Mouse (Mus musculus): ENCODE results near the gene Oca2. TPM values are rescaled to one million over a fixed set of nuclear protein-coding genes. Genes with fewer than 3 reads are reported as not detected.

Oca2 gene
- not detected for polyA plus RNA-seq (2021)

- ChIA-PET POLR2A (no interaction called here), CTCF (no interaction called here)
- in situ Hi-C loops (cut with MboI; ENCODE audit: low pct_unique_long_range_greater_than_20kb), result no loop called here
- TF ChIP-seq CTCF (IDR thresholded peaks at IDR 0.05), result no peak
- H3K27me3 ChIP-seq, result no peaks in the 10 kb centered on the region
- no peak for DNase-seq (ENCODE audit: low read depth, low spot score)
- no peak for ATAC-seq
Measured at GRCm38 (mm10) chr7:56239543-56239942, at the start of gene Oca2. Gene Oca2, plus strand, starts transcription at chr7:56239760.

- no peak for DNase-seq (ENCODE audit: low read depth, low spot score)
- TF ChIP-seq CTCF (IDR thresholded peaks at IDR 0.05), result no peak
- no peaks in the 10 kb centered on the region for H3K27me3 ChIP-seq
- POLR2A ChIA-PET, result no interaction called here
- CTCF ChIA-PET, result no interaction called here
- in situ Hi-C loops (cut with MboI; ENCODE audit: low pct_unique_long_range_greater_than_20kb), result no loop called here
- ATAC-seq, result no peak
Measured at GRCm38 (mm10) chr7:56191041-56191440, 48.5 kb upstream of the Oca2 start.

DNA sequence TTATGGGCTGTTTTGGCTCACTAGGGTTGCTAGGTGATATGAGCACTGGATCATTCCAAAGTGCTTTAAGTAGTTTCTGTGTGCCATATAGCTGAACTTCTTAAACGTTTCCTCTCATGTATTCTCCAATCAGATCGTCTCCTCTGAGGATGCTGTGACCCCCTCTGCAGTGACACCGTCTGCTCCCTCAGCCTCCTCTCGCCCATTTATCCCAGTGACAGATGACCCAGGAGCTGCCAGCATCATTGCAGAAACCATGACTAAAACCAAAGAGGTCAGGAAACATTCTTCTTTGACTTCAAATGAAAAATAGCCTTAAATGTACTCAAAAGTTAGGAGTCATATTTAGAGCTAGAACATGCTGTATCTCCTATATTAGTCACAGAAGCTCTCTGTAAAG lies 47.9 kb upstream of the Oca2 start:
- DNase-seq (ENCODE audit: low read depth, low spot score), result no peak
- no peak for ATAC-seq
- TF ChIP-seq CTCF (IDR thresholded peaks at IDR 0.05), result no peak
- POLR2A ChIA-PET, result no interaction called here
- in situ Hi-C loops (cut with MboI; ENCODE audit: low pct_unique_long_range_greater_than_20kb), result no loop called here
- CTCF ChIA-PET, result no interaction called here
- H3K27me3 ChIP-seq, result no peaks in the 10 kb centered on the region

DNA sequence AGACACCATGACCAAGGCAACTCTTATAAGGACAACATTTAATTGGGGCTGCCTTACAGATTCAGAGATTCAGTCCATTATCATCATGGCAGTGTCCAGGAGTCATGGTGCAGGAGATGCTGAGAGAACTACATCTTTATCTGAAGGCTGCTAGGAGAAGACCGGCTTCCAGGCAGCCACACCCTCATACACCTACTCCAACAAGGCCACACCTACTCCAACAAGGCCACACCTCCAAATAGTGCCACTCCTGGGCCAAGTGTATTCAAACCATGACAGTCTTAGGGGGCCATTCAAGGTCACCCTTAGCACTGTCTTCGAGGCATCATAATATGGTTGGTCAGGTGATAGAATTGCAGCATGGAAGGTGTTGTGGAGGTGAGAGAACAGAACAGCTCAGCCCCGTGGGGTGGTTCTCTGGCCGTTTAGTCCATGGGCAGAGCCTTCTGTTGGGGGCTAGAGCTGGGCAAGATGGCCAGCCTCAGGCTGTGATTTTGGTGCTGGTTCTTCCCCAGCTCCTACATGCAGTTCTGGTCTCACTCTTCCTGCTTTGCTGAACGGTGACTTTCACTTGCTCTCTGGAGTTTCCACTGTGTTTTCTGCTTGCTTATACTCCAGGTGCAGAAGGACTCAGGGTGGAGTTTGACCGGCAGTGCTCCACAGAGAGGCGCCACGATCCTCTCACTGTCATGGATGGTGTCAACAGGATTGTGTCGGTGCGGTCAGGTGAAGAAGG lies 37.9 kb upstream of the Oca2 start:
- ChIA-PET POLR2A (no interaction called here), CTCF (no interaction called here)
- DNase-seq (ENCODE audit: low read depth, low spot score) (no peak), ATAC-seq (no peak)
- no peaks in the 10 kb centered on the region for H3K27me3 ChIP-seq
- in situ Hi-C loops (cut with MboI; ENCODE audit: low pct_unique_long_range_greater_than_20kb), result no loop called here
- no peak for TF ChIP-seq CTCF (IDR thresholded peaks at IDR 0.05)

GRCm38 (mm10) chr7:56202843-56203242 lies 36.7 kb upstream of the Oca2 start:
- no peak for TF ChIP-seq CTCF (IDR thresholded peaks at IDR 0.05)
- in situ Hi-C loops (cut with MboI; ENCODE audit: low pct_unique_long_range_greater_than_20kb), result no loop called here
- ChIA-PET CTCF (interaction anchor here (1.0 to 1.5 kb wide), 3 partner anchors 20 to 90 kb away, joined by 3 to 5 read pairs (median 3); no protein-coding TSS in a partner anchor), POLR2A (no interaction called here)
- DNase-seq (ENCODE audit: low read depth, low spot score) (no peak), ATAC-seq (no peak)
- H3K27me3 ChIP-seq, result no peaks in the 10 kb centered on the region

DNA sequence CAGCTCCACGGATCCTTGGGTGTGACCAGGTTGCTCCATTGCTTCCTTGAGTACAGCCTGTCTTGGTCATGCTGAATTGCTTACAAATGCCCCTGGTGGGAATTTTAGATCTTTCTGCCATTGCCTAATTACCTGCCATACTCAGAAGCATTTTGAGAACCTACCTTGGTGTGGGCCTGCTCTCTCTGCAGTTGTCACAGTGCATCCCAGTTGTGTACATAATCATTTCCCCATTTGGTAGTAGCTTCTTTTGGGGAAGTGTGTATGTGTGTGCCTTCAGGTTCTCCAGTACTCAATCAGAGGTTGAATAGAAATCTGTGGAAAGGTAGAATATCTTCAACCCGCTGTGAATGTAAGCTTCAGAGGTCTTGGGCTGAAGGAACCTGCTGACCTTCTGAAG lies 36.3 kb upstream of the Oca2 start:
- in situ Hi-C loops (cut with MboI; ENCODE audit: low pct_unique_long_range_greater_than_20kb), result no loop called here

DNA sequence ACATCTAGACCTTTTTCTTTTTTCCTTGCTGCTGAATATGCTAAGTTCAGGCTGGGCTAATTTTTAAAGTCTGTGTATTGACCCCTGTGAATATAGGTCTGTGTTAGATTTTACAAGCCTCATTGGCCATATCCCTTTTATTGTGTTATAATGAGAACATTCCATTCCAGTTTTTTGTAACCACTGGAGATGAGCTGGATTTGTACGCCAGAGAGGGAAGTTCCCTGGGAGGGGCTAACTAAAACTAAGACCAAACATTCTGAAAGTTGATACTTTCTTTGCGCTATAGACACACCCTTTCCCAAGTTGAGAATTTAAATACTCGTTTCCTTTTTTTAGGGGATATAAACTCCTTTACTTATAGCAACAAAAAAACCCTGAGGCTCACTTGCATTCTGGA lies 34.7 kb upstream of the Oca2 start:
- no peak for DNase-seq (ENCODE audit: low read depth, low spot score)
- TF ChIP-seq CTCF (IDR thresholded peaks at IDR 0.05), result no peak
- no peaks in the 10 kb centered on the region for H3K27me3 ChIP-seq
- ChIA-PET POLR2A (no interaction called here), CTCF (interaction anchor here (1.2 to 1.4 kb wide), 2 partner anchors 15 to 23 kb away, joined by 3 to 4 read pairs; no protein-coding TSS in a partner anchor)
- in situ Hi-C loops (cut with MboI; ENCODE audit: low pct_unique_long_range_greater_than_20kb), result no loop called here
- ATAC-seq, result no peak

More for the DNA sequence above, 36.3 kb upstream of the Oca2 start:
- no peaks in the 10 kb centered on the region for H3K27me3 ChIP-seq
- CTCF ChIA-PET, result interaction anchor here (1.0 to 1.5 kb wide), 3 partner anchors 19 to 91 kb away, joined by 3 to 5 read pairs (median 3); no protein-coding TSS in a partner anchor
- ATAC-seq (no peak), DNase-seq (ENCODE audit: low read depth, low spot score) (no peak)
- POLR2A ChIA-PET, result no interaction called here
- no peak for TF ChIP-seq CTCF (IDR thresholded peaks at IDR 0.05)

- in situ Hi-C loops (cut with MboI; ENCODE audit: low pct_unique_long_range_greater_than_20kb), result no loop called here
- ChIA-PET POLR2A (no interaction called here), CTCF (no interaction called here)
- H3K27me3 ChIP-seq, result no peaks in the 10 kb centered on the region
- ATAC-seq, result no peak
- no peak for DNase-seq (ENCODE audit: low read depth, low spot score)
- TF ChIP-seq CTCF (IDR thresholded peaks at IDR 0.05), result no peak
Measured at GRCm38 (mm10) chr7:56220811-56221210, 18.7 kb upstream of the Oca2 start.

DNA sequence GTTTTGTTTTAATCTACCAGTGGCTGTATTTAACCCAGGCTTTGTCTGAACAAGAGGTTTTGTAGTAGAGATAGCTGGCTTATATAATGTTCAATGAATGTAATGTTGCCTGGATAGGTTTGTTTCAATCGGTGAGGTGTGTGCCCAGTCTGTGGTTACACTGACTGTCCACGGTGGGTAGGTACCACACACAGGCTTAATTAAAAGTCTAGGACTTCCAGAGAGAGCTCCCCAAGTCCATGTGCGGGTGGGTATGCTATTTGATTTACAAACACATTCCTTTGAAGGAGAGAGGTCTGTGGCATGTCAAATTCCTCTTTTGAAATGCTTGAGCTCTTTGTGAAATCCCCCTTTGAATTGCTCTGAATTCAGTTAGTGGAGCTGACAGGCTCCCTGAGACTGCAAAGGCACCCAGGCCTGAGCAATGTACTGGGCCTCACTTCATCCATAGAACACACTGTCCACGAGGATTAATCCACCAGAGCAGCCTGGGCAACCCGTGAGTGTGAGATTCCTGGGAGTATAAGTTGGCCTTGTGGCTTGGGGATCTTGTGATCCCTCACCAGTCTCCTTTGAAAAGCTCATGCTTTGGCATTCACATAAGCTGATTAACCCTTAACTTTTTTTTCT lies 3.7 kb upstream of the Oca2 start:
- no peak for TF ChIP-seq CTCF (IDR thresholded peaks at IDR 0.05)
- in situ Hi-C loops (cut with MboI; ENCODE audit: low pct_unique_long_range_greater_than_20kb), result no loop called here
- POLR2A ChIA-PET, result no interaction called here
- DNase-seq (ENCODE audit: low read depth, low spot score), result peak; percentile 39
- CTCF ChIA-PET, result interaction anchor here (1.2 kb wide), 1 partner anchor 11 kb away, joined by 3 read pairs; no protein-coding TSS in a partner anchor
- peak; percentile 92 for ATAC-seq
- no peaks in the 10 kb centered on the region for H3K27me3 ChIP-seq

- in situ Hi-C loops (cut with MboI; ENCODE audit: low pct_unique_long_range_greater_than_20kb), result no loop called here
- TF ChIP-seq CTCF (IDR thresholded peaks at IDR 0.05), result no peak
- no peaks in the 10 kb centered on the region for H3K27me3 ChIP-seq
- ATAC-seq (no peak), DNase-seq (ENCODE audit: low read depth, low spot score) (no peak)
- ChIA-PET POLR2A (no interaction called here), CTCF (interaction anchor here (1.2 kb wide), 1 partner anchor 10 kb away, joined by 3 read pairs; no protein-coding TSS in a partner anchor)
Measured at GRCm38 (mm10) chr7:56236617-56237016, 2.9 kb upstream of the Oca2 start.

GRCm38 (mm10) chr7:56254568-56254967 lies 15.0 kb downstream of the Oca2 start:
- no peak for ATAC-seq
- TF ChIP-seq CTCF (IDR thresholded peaks at IDR 0.05), result no peak
- POLR2A ChIA-PET, result no interaction called here
- CTCF ChIA-PET, result interaction anchor here (0.5 kb wide), 1 partner anchor 199 kb away, joined by 3 read pairs; no protein-coding TSS in a partner anchor
- peaks cover 5% of the 10 kb centered on the region for H3K27me3 ChIP-seq
- no peak for DNase-seq (ENCODE audit: low read depth, low spot score)
- in situ Hi-C loops (cut with MboI; ENCODE audit: low pct_unique_long_range_greater_than_20kb), result no loop called here

Measured in Patski (cell line).